Mouse (Mus musculus): Measurements from ENCODE around the gene Prg4. TPM values are rescaled to one million over a fixed set of nuclear protein-coding genes. Genes with fewer than 3 reads are reported as not detected.

The Prg4 gene
- 0.36 and 0.92 TPM in 2 replicates for polyA plus RNA-seq (2015; fragmentation: Nextera tagmentation; extraction: Ambion mirVana)

- H3K36me3 ChIP-seq, result no peaks in the 10 kb centered on the region
- 88% methylated on average over 3 of the region's 3 CpGs for WGBS
- no peaks in the 10 kb centered on the region for H3K27me3 ChIP-seq
- no peak for ATAC-seq
- H3K4me3 ChIP-seq (replicated peaks), result no peak within 1 kb of the TSS
- no peaks in the 10 kb centered on the region for H3K9me3 ChIP-seq
- H3K4me2 ChIP-seq (replicated peaks), result no peak within 1 kb of the TSS
- no peaks in the 10 kb centered on the region for H3K4me1 ChIP-seq (replicated peaks)
- no peak within 1 kb of the TSS for H3K9ac ChIP-seq (replicated peaks)
- H3K27ac ChIP-seq, result no peak within 1 kb of the TSS
Measured at GRCm38 (mm10) chr1:150466132-150466531, at the start of gene Prg4. TSS of gene Prg4 (minus strand) at chr1:150466165.

GRCm38 (mm10) chr1:150513041-150513440 is 47.1 kb upstream of the Prg4 start:
- ATAC-seq, result no peak
- 92% methylated on average over 2 of the region's 2 CpGs for WGBS
- H3K27me3 ChIP-seq, result no peaks in the 10 kb centered on the region

GRCm38 (mm10) chr1:150505794-150506193 is 39.8 kb upstream of the Prg4 start:
- Histone ChIP-seq H3K9me3 (no peaks in the 10 kb centered on the region), H3K27me3 (no peaks in the 10 kb centered on the region), H3K9ac (replicated peaks) (no peak overlapping the region), H3K36me3 (no peaks in the 10 kb centered on the region), H3K4me3 (replicated peaks) (no peak overlapping the region), H3K27ac (no peak overlapping the region), H3K4me2 (replicated peaks) (no peak overlapping the region), H3K4me1 (replicated peaks) (no peaks in the 10 kb centered on the region)
- ATAC-seq, result no peak
- 69% methylated on average over 2 of the region's 2 CpGs for WGBS

More at GRCm38 (mm10) chr1:150513041-150513440, 47.1 kb upstream of the Prg4 start:
- Histone ChIP-seq H3K9ac (replicated peaks) (no peak overlapping the region), H3K4me2 (replicated peaks) (no peak overlapping the region), H3K36me3 (no peaks in the 10 kb centered on the region), H3K4me3 (replicated peaks) (no peak overlapping the region), H3K9me3 (no peaks in the 10 kb centered on the region), H3K27ac (no peak overlapping the region), H3K4me1 (replicated peaks) (no peaks in the 10 kb centered on the region)

- H3K9ac ChIP-seq (replicated peaks), result no peak overlapping the region
Measured at GRCm38 (mm10) chr1:150503321-150503720, 37.4 kb upstream of the Prg4 start.

GRCm38 (mm10) chr1:150498177-150498576 is 32.2 kb upstream of the Prg4 start:
- 92% methylated on average over 2 of the region's 2 CpGs for whole genome bisulfite sequencing
- Histone ChIP-seq H3K9ac (replicated peaks) (no peak overlapping the region), H3K36me3 (no peaks in the 10 kb centered on the region), H3K4me3 (replicated peaks) (no peak overlapping the region), H3K27ac (no peak overlapping the region), H3K9me3 (peaks cover 4% of the 10 kb centered on the region; the same call in 1 of the 2 replicates), H3K27me3 (no peaks in the 10 kb centered on the region), H3K4me2 (replicated peaks) (no peak overlapping the region), H3K4me1 (replicated peaks) (no peaks in the 10 kb centered on the region)
- no peak for ATAC-seq

More at GRCm38 (mm10) chr1:150503321-150503720, 37.4 kb upstream of the Prg4 start:
- Histone ChIP-seq H3K27me3 (no peaks in the 10 kb centered on the region), H3K27ac (no peak overlapping the region), H3K4me3 (replicated peaks) (no peak overlapping the region), H3K4me1 (replicated peaks) (no peaks in the 10 kb centered on the region), H3K4me2 (replicated peaks) (no peak overlapping the region), H3K36me3 (no peaks in the 10 kb centered on the region), H3K9me3 (peaks cover 2% of the 10 kb centered on the region; the same call in 1 of the 2 replicates)
- no peak for ATAC-seq
- 89% methylated on average over 4 of the region's 4 CpGs for WGBS

GRCm38 (mm10) chr1:150497690-150498089 is 31.7 kb upstream of the Prg4 start:
- H3K4me3 ChIP-seq (replicated peaks), result no peak overlapping the region
- H3K27me3 ChIP-seq, result no peaks in the 10 kb centered on the region
- H3K9me3 ChIP-seq, result peaks cover 4% of the 10 kb centered on the region; the same call in 1 of the 2 replicates
- no peaks in the 10 kb centered on the region for H3K36me3 ChIP-seq
- H3K9ac ChIP-seq (replicated peaks), result no peak overlapping the region
- no peak overlapping the region for H3K4me2 ChIP-seq (replicated peaks)
- no peaks in the 10 kb centered on the region for H3K4me1 ChIP-seq (replicated peaks)
- no peak overlapping the region for H3K27ac ChIP-seq
- whole genome bisulfite sequencing, result 76% methylated on average over 2 of the region's 2 CpGs
- ATAC-seq, result no peak

- no peaks in the 10 kb centered on the region for H3K4me1 ChIP-seq (replicated peaks)
- H3K4me2 ChIP-seq (replicated peaks), result no peak overlapping the region
- H3K27me3 ChIP-seq, result no peaks in the 10 kb centered on the region
- H3K9me3 ChIP-seq, result peaks cover 4% of the 10 kb centered on the region; the same call in 1 of the 2 replicates
- ATAC-seq, result no peak
- H3K27ac ChIP-seq, result no peak overlapping the region
- WGBS, result 83% methylated on average over 6 of the region's 6 CpGs
- no peak overlapping the region for H3K4me3 ChIP-seq (replicated peaks)
- H3K36me3 ChIP-seq, result no peaks in the 10 kb centered on the region
- no peak overlapping the region for H3K9ac ChIP-seq (replicated peaks)
Measured at GRCm38 (mm10) chr1:150496626-150497302, 30.8 kb upstream of the Prg4 start.

GRCm38 (mm10) chr1:150489148-150489547 is 23.2 kb upstream of the Prg4 start:
- Histone ChIP-seq H3K9ac (replicated peaks) (no peak overlapping the region), H3K4me1 (replicated peaks) (no peaks in the 10 kb centered on the region), H3K4me3 (replicated peaks) (no peak overlapping the region), H3K36me3 (no peaks in the 10 kb centered on the region), H3K9me3 (no peaks in the 10 kb centered on the region), H3K27ac (no peak overlapping the region), H3K4me2 (replicated peaks) (no peak overlapping the region), H3K27me3 (no peaks in the 10 kb centered on the region)
- WGBS, result 97% methylated on average over 2 of the region's 2 CpGs
- no peak for ATAC-seq

- ATAC-seq, result no peak
- Histone ChIP-seq H3K9me3 (no peaks in the 10 kb centered on the region), H3K27me3 (no peaks in the 10 kb centered on the region), H3K4me1 (replicated peaks) (no peaks in the 10 kb centered on the region), H3K4me3 (replicated peaks) (no peak overlapping the region), H3K27ac (no peak overlapping the region), H3K4me2 (replicated peaks) (no peak overlapping the region), H3K36me3 (no peaks in the 10 kb centered on the region), H3K9ac (replicated peaks) (no peak overlapping the region)
- WGBS, result 85% methylated on average over 5 of the region's 5 CpGs
Measured at GRCm38 (mm10) chr1:150480674-150481073, 14.7 kb upstream of the Prg4 start.

GRCm38 (mm10) chr1:150472525-150472924 is 6.6 kb upstream of the Prg4 start:
- ATAC-seq, result no peak

GRCm38 (mm10) chr1:150469992-150470391 is 4.0 kb upstream of the Prg4 start:
- Histone ChIP-seq H3K9me3 (peaks cover 3% of the 10 kb centered on the region; the same call in 1 of the 2 replicates), H3K4me2 (replicated peaks) (no peak overlapping the region), H3K4me3 (replicated peaks) (no peak overlapping the region), H3K27me3 (no peaks in the 10 kb centered on the region), H3K4me1 (replicated peaks) (no peaks in the 10 kb centered on the region), H3K36me3 (no peaks in the 10 kb centered on the region), H3K9ac (replicated peaks) (no peak overlapping the region), H3K27ac (no peak overlapping the region)
- WGBS, result 93% methylated on average over 3 of the region's 3 CpGs
- no peak for ATAC-seq

More at GRCm38 (mm10) chr1:150472525-150472924, 6.6 kb upstream of the Prg4 start:
- Histone ChIP-seq H3K4me3 (replicated peaks) (no peak overlapping the region), H3K36me3 (no peaks in the 10 kb centered on the region), H3K4me2 (replicated peaks) (no peak overlapping the region), H3K4me1 (replicated peaks) (no peaks in the 10 kb centered on the region), H3K27ac (no peak overlapping the region), H3K27me3 (no peaks in the 10 kb centered on the region), H3K9ac (replicated peaks) (no peak overlapping the region), H3K9me3 (peaks cover 3% of the 10 kb centered on the region; the same call in 1 of the 2 replicates)
- WGBS, result 85% methylated on average over 7 of the region's 7 CpGs

GRCm38 (mm10) chr1:150465364-150465763 is 601 bp downstream of the Prg4 start:
- no peaks in the 10 kb centered on the region for H3K9me3 ChIP-seq
- ATAC-seq, result no peak
- H3K4me1 ChIP-seq (replicated peaks), result no peaks in the 10 kb centered on the region
- no peak overlapping the region for H3K27ac ChIP-seq
- 89% methylated on average over 10 of the region's 10 CpGs for WGBS
- no peak overlapping the region for H3K4me2 ChIP-seq (replicated peaks)
- H3K4me3 ChIP-seq (replicated peaks), result no peak overlapping the region
- no peaks in the 10 kb centered on the region for H3K36me3 ChIP-seq
- no peak overlapping the region for H3K9ac ChIP-seq (replicated peaks)
- H3K27me3 ChIP-seq, result no peaks in the 10 kb centered on the region

GRCm38 (mm10) chr1:150463691-150464090 is 2.3 kb downstream of the Prg4 start:
- WGBS, result 85% methylated on average over 4 of the region's 4 CpGs
- ATAC-seq, result no peak
- no peaks in the 10 kb centered on the region for H3K27me3 ChIP-seq
- no peaks in the 10 kb centered on the region for H3K36me3 ChIP-seq
- H3K9me3 ChIP-seq, result no peaks in the 10 kb centered on the region
- H3K4me1 ChIP-seq (replicated peaks), result no peaks in the 10 kb centered on the region
- no peak overlapping the region for H3K9ac ChIP-seq (replicated peaks)
- H3K4me2 ChIP-seq (replicated peaks), result no peak overlapping the region
- no peak overlapping the region for H3K27ac ChIP-seq
- H3K4me3 ChIP-seq (replicated peaks), result no peak overlapping the region

All from midbrain, embryonic 13.5 days (tissue).